Mouse (Mus musculus) liver, adult 2 months (tissue): ENCODE data around the gene Lrch1. TPM values are rescaled to one million over a fixed set of nuclear protein-coding genes. Genes with fewer than 3 reads are reported as not detected.

Source experiments
- DNase-seq: peaks from one replicate; pipeline ENCODE4 v3.0.0-alpha.2; 2011; ENCODE audit warnings: low read depth, low spot score; ENCODE audit errors: extremely low read depth
- H3K27ac ChIP-seq: fragments of 200-500 bp; replicated peaks from 2 replicates; pipeline ENCODE4 v1.5.1; 2012; ENCODE audit warnings: low read depth, mild to moderate bottlenecking, control low read depth, inconsistent platforms, low read length; ENCODE audit not compliant: insufficient read depth
- H3K27me3 ChIP-seq: fragments of 200-500 bp; 2 replicates; pipeline ENCODE4 v1.6.1; 2012; ENCODE audit warnings: mild to moderate bottlenecking, moderate library complexity, low read length, inconsistent platforms; ENCODE audit not compliant: control insufficient read depth, insufficient read depth
- H3K36me3 ChIP-seq: fragments of 200-500 bp; 2 replicates; pipeline ENCODE4 v1.6.1; 2012; ENCODE audit warnings: low read length, inconsistent platforms; ENCODE audit not compliant: control insufficient read depth, insufficient read depth
- H3K4me1 ChIP-seq: fragments of 200-500 bp; 2 replicates; pipeline ENCODE4 v1.6.1; 2011; ENCODE audit warnings: low read length; ENCODE audit not compliant: control insufficient read depth, insufficient read depth
- H3K4me3 ChIP-seq: fragments of 200-500 bp; 2 replicates; pipeline ENCODE4 v1.5.1; 2011; ENCODE audit warnings: low read depth, mild to moderate bottlenecking, control low read depth, low read length, moderate library complexity; ENCODE audit not compliant: insufficient read depth
- H3K79me2 ChIP-seq: fragments of 200-500 bp; 2 replicates; pipeline ENCODE4 v1.6.1; 2012; ENCODE audit warnings: inconsistent platforms, mild to moderate bottlenecking, low read length, moderate library complexity; ENCODE audit not compliant: control insufficient read depth, insufficient read depth
- H3K9ac ChIP-seq: fragments of 200-500 bp; 2 replicates; pipeline ENCODE4 v1.6.1; 2012; ENCODE audit warnings: low read depth, mild to moderate bottlenecking, control low read depth, inconsistent platforms, low read length
- CTCF ChIP-seq: fragments of 200-500 bp; IDR thresholded peaks from 2 replicates; pipeline ENCODE4 v1.5.1; 2011; ENCODE audit warnings: low read depth, low read length, control low read depth
- POLR2A ChIP-seq: fragments of 200-500 bp; IDR thresholded peaks from 2 replicates; pipeline ENCODE4 v1.6.1; 2011; ENCODE audit warnings: low read length, control low read depth; ENCODE audit not compliant: insufficient read depth; ENCODE audit errors: extremely low read depth
- WGBS: fragments of 180-500 bp; shearing (Covaris S2); methylation state at CpG from one replicate; pipeline ENCODE4 v1.1.7; 2018; 5-methylcytosine and 5-hydroxymethylcytosine counted together
- polyA plus RNA-seq: library from polyadenylated mRNA; depleted of rRNA; stranded (reverse); fragments of >200 nt; gene quantifications from 2 replicates; pipeline ENCODE4 v1.2.3, GENCODE M21; 2012
- total RNA-seq: library from RNA; depleted of rRNA; stranded (reverse); fragments of >200 nt; gene quantifications from 2 replicates; pipeline ENCODE4 v1.2.3, GENCODE M21; 2014

Gene Lrch1
- total and polyA plus RNA-seq, 2 experiments = 2.7 to 6.5 TPM

- 55% methylated on average over 6 of the region's 6 CpGs for WGBS
- Histone ChIP-seq H3K79me2 (no peaks in the 10 kb centered on the region), H3K36me3 (peaks cover 10% of the 10 kb centered on the region; the same call in 1 of the 2 replicates), H3K4me3 (no peak overlapping the region), H3K9ac (no peak overlapping the region), H3K4me1 (no peaks in the 10 kb centered on the region; the same call in 1 of the 2 replicates), H3K27ac (no peak overlapping the region), H3K27me3 (no peaks in the 10 kb centered on the region)
- no peak for DNase-seq
- no peak for TF ChIP-seq POLR2A
- TF ChIP-seq CTCF = no peak
These were observed 154.9 kb downstream of the Lrch1 start for GRCm38 (mm10) chr14:74792793-74793192.

GRCm38 (mm10) chr14:74790535-74790934 is 157.1 kb downstream of the Lrch1 start:
- TF ChIP-seq CTCF = no peak
- no peak for TF ChIP-seq POLR2A
- no peaks in the 10 kb centered on the region for H3K79me2 ChIP-seq
- H3K27me3 ChIP-seq = no peaks in the 10 kb centered on the region
- 85% methylated on average over 5 of the region's 5 CpGs for WGBS
- DNase-seq = no peak
- no peaks in the 10 kb centered on the region; the same call in 1 of the 2 replicates for H3K4me1 ChIP-seq
- H3K4me3 ChIP-seq = no peak overlapping the region
- no peak overlapping the region for H3K9ac ChIP-seq
- peaks cover 16% of the 10 kb centered on the region for H3K36me3 ChIP-seq
- no peak overlapping the region for H3K27ac ChIP-seq

- no peaks in the 10 kb centered on the region; the same call in 1 of the 2 replicates for H3K4me1 ChIP-seq
- H3K27me3 ChIP-seq = no peaks in the 10 kb centered on the region
- no peak overlapping the region for H3K4me3 ChIP-seq
- DNase-seq = no peak
- H3K27ac ChIP-seq = no peak overlapping the region
- no peaks in the 10 kb centered on the region for H3K79me2 ChIP-seq
- TF ChIP-seq POLR2A (no peak), CTCF (peak; percentile 28; the same call in 1 of the 2 replicates)
- peaks cover 28% of the 10 kb centered on the region for H3K36me3 ChIP-seq
- 74% methylated on average over 8 of the region's 8 CpGs for WGBS
- no peak overlapping the region for H3K9ac ChIP-seq
These were observed 158.9 kb downstream of the Lrch1 start for GRCm38 (mm10) chr14:74788766-74789165.

GRCm38 (mm10) chr14:74787717-74788116 is 160.0 kb downstream of the Lrch1 start:
- Histone ChIP-seq H3K9ac (no peak overlapping the region), H3K36me3 (peaks cover 29% of the 10 kb centered on the region), H3K79me2 (no peaks in the 10 kb centered on the region), H3K4me3 (no peak overlapping the region), H3K4me1 (no peaks in the 10 kb centered on the region), H3K27me3 (no peaks in the 10 kb centered on the region), H3K27ac (no peak overlapping the region)
- DNase-seq = no peak
- WGBS = 97% methylated on average over 3 of the region's 3 CpGs
- TF ChIP-seq CTCF (no peak), POLR2A (no peak)

GRCm38 (mm10) chr14:74784243-74784934 is 163.3 kb downstream of the Lrch1 start:
- Histone ChIP-seq H3K9ac (no peak overlapping the region), H3K79me2 (no peaks in the 10 kb centered on the region), H3K27ac (no peak overlapping the region), H3K27me3 (no peaks in the 10 kb centered on the region), H3K4me1 (no peaks in the 10 kb centered on the region), H3K4me3 (no peak overlapping the region), H3K36me3 (peaks cover 26% of the 10 kb centered on the region)
- TF ChIP-seq POLR2A (no peak), CTCF (no peak)
- WGBS = 95% methylated on average over 11 of the region's 11 CpGs
- DNase-seq = no peak

GRCm38 (mm10) chr14:74774046-74774619 is 173.5 kb downstream of the Lrch1 start:
- no peak for TF ChIP-seq CTCF
- no peak for TF ChIP-seq POLR2A
- 81% methylated on average over 10 of the region's 10 CpGs for WGBS
- no peak for DNase-seq
- Histone ChIP-seq H3K27ac (no peak overlapping the region), H3K9ac (no peak overlapping the region), H3K27me3 (no peaks in the 10 kb centered on the region), H3K36me3 (peaks cover 23% of the 10 kb centered on the region; the same call in 1 of the 2 replicates), H3K79me2 (no peaks in the 10 kb centered on the region), H3K4me1 (no peaks in the 10 kb centered on the region), H3K4me3 (no peak overlapping the region)
